Mouse (Mus musculus): ENCODE results near the gene Scgb1a1.

DNA sequence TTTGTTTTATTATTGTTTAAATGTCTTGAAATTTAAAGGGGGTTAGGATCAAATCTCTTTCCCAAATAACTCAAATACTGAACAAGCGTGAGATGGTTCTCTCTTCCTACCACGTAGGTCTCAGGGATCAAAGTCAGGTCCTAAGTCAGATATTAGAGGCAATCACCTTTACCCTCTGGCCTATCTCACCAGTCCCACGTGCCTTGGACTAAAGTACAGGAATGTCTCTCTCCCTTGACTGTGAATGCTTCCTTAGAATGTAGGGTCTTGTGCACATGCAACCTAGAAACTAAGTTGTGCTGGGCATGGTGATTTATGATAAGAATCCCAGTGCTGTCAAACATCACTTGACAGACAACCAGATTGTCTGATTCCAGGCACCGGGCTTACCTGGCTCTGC lies 48.5 kb downstream of the Scgb1a1 start:
- TF ChIP-seq CTCF (IDR thresholded peaks at IDR 0.05; ENCODE audit: borderline replicate concordance, insufficient read depth, low read depth, low read length) (no peak), POLR2A (IDR thresholded peaks at IDR 0.05; ENCODE audit: borderline replicate concordance, insufficient read depth, low read length) (no peak)
